Mouse (Mus musculus) thymus, postnatal 4 days (tissue): ENCODE data around the gene Zfp619.
"Not testable (repeated sequence)": the region's sequence is repeated elsewhere in the genome, so short reads cannot be mapped to it uniquely, and the experiment has no call there.

ENCODE experiments used
- DNase-seq: peaks from one replicate; pipeline ENCODE4 v3.0.0; 2021

Gene Zfp619

DNA sequence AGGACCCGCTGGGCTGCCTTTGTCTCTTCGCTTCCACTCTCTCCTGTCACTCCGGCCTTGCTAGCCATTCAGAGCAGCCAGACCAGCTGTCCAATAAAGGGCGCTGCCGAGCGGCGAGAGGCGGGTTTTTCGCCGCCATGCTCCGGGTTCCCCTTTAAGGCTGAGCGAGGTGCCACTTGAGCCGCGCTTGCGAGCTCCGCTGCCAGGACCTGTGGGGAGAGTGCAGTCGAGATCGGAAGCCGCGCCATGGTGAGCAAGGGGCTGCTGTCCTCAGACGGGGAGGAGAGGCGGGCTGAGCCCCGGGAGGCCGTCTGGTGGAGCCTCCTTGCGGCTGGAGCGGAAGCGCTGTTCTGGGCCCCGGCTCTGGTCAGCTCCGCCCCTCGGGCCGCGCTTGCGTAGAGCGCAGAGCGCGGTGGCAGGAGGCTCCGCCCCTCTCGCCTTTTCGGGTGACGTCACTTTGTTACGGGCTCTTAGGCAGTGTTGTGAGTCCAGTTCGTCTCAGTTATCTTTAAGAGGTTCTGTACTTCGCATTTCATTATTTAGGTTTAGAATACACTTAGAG is at the start of gene Zfp619:
Zfp619 (plus strand) TSS at position 151 of the 562 bp plus-strand sequence.
- DNase-seq, result peak; percentile 95

DNA sequence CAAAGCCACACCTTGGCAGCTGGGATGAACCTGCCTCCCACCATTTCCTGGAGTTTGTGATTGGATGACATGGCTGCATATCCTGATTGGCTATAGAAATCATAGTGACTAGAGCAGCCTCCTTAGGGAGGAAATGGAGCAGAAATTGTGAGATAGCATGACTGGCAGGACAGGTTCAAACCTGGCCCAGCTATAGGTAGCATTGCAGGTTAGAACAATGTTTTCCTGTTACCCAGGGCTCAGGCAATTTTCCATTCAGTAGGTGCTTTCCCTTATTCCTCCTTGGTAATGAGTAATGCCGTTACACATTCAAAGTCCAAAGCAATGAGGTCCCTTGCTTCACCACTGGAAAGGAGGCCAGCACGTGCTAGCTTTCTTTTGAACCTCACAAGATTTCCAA is 38.6 kb upstream of the Zfp619 start:
- DNase-seq, result no peak

DNA sequence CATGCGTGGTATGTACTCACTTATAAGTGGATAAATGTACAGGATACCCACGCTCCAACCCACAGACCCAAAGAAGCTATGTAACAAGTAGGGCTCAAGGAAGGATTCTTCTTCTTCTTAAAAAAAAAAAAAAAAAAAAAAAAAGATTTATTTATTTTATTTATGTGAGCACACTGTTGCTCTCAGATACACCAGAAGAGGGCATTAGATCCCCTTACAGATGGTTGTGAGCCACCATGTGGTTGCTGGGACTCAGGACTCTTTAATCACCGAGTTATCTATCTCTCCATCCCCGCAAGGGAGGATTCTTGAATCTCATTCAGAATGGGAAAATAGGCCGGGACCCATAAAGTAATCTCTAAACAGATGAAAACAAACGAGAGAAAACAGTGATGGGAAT is 33.2 kb upstream of the Zfp619 start:
- no peak for DNase-seq

GRCm38 (mm10) chr7:39487159-39487853 is 30.3 kb upstream of the Zfp619 start:
- no peak for DNase-seq

GRCm38 (mm10) chr7:39487854-39488205 is 29.7 kb upstream of the Zfp619 start:
- no peak for DNase-seq

- DNase-seq, result no peak
Observed at GRCm38 (mm10) chr7:39494646-39495045, 22.9 kb upstream of the Zfp619 start.

DNA sequence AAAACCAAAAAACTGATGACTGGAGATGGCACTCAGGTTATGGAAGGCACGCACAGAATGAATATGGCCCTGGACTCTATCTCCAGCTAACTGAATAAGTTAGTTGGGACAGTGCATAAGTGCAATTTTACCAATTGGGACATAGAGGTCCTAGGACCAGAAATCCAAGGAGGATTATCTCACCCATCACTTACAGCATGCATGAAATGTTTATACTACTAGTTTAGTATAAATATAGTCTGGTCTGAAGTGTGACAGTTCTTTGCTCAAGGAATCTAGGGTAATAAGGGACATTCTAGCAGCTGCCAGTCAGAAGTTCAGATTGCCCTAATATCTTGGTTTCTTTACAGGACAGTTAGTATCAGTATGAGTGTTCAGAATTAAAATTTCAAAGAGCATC is 13.5 kb upstream of the Zfp619 start:
- no peak for DNase-seq

- peak; percentile 25 for DNase-seq
Observed at GRCm38 (mm10) chr7:39518362-39518761, 796 bp downstream of the Zfp619 start.

DNA sequence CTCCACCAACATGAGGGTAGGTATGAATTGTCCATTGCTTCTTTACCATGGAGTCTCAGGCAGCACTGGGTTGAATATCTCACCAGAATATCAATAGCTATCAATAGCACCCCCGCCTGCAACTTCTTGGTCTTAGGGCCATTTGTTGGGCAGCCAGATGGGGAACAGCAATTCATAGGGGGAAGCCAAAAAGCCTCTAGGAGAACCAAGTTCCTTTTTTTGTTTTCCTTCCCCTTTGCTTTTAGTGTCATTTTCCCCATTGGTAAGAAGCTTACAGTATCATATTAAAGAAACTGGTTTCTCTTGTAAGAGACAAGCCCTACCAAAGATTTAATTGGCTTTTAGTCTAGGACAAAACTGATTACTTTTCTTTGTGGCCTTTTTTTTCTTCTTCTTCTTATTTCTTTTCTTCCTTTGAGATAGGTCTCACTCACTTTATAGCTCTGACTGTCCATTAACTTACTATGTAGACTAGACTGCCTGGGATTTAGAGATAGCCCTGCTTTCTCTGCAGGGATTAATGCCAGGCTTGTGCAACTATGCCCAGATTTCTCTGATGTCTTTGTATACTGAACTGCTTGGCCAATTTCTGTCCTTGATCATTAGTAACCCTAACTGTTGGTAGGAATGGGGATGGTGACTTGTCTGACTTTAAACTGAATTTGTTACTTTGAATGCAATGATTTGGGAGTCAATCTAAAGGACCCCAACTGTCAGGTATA is 6.3 kb downstream of the Zfp619 start:
- DNase-seq, result no peak

DNA sequence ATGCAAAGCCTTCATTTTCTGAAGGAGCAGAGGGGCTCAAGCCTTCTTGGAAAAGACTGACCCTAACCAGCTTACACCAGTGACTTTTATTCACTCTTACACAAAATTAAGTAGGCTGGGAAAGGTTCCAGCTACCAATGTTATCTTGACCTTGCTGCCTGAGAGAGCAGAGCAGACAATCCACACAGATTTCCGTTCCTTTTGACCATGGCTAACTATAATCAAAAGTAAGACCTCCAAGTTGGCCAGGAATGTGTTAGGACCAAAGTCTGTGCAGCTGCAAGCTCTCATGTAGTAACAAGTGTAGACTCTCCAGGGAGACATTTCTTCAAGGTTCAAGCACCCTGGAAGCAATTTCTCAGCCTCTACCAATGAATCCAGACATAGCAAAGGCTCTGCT is 25.6 kb downstream of the Zfp619 start:
- no peak for DNase-seq

- DNase-seq, result peak; percentile 65
Observed at GRCm38 (mm10) chr7:39544242-39545111, 26.9 kb downstream of the Zfp619 start.

GRCm38 (mm10) chr7:39545134-39545533 is 27.6 kb downstream of the Zfp619 start:
- no peak for DNase-seq

GRCm38 (mm10) chr7:39549336-39549735 is 31.8 kb downstream of the Zfp619 start:
- no peak for DNase-seq

- DNase-seq, result peak; percentile 94
Observed at GRCm38 (mm10) chr7:39551976-39552891, 34.7 kb downstream of the Zfp619 start.

- DNase-seq, result peak; percentile 17
Observed at GRCm38 (mm10) chr7:39552993-39553392, 35.4 kb downstream of the Zfp619 start.

DNA sequence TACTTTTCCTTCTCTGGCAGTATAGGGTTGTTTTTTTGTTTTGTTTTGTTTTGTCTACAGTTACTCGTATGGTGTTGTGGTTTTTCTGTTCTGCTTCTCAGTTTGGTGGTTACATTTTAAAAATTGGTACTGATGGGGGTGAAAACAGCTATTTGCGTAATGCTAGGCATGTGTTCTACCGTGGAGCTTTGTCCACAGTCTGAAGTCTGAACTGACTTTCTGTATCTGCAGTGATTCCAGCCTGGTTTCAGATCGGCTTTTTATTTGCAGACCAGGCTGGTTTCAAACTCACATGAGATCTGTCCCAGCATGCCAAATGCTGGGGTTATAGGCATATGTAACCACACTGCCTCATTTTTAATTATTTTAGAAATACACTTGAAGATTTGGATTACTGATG is 36.3 kb downstream of the Zfp619 start:
- DNase-seq, result no peak

GRCm38 (mm10) chr7:39580066-39580465 is 62.5 kb downstream of the Zfp619 start:
- no peak for DNase-seq

GRCm38 (mm10) chr7:39580601-39581000 is 63.0 kb downstream of the Zfp619 start:
- DNase-seq, result no peak

- not testable (repeated sequence) for DNase-seq
Observed at GRCm38 (mm10) chr7:39586834-39587233, 69.3 kb downstream of the Zfp619 start.

- DNase-seq, result no peak
Observed at GRCm38 (mm10) chr7:39588037-39588436, 70.5 kb downstream of the Zfp619 start.

DNA sequence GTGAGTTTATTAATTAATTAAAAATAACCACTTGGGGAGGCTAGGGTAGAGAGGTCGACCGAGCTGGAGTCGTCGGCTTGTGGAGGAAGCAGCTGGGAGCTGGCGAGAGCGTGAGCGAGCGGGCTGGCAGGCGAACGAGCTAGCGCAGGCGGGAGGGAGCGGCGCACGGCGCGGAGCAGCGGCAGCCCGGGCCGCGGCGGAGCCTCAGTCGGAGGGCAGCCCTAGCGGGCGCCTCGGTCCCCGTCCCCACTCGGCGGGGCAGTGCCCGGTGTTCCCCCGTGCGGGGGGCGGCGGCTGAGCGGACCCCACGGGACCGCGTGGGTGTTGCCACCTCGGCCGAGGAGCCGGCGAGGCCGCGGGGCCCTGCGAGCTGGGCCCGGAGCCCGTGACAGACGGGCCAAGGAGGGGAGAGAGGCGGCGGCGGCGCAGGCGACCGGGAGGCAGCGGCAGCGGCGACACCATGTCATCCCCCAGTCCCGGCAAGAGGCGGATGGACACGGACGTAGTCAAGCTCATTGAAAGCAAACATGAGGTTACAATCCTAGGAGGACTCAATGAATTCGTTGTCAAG is 71.0 kb downstream of the Zfp619 start:
- peak; percentile 21 for DNase-seq

DNA sequence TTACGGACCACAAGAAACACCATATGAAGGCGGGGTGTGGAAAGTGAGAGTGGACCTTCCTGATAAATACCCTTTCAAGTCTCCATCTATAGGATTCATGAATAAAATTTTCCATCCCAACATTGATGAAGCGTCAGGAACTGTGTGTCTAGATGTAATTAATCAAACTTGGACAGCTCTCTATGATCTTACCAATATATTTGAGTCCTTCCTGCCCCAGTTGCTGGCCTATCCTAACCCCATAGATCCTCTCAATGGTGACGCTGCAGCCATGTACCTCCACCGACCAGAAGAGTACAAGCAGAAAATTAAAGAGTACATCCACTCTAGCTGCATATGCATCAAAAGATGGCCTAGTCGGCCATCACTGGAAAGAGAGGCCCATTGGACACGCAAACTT is 71.5 kb downstream of the Zfp619 start:
- DNase-seq, result not testable (repeated sequence)
